Mouse (Mus musculus): ENCODE results near the gene Ptprcap. TPM values are rescaled to one million over a fixed set of nuclear protein-coding genes. Genes with fewer than 3 reads are reported as not detected.

Gene Ptprcap
- polyA plus RNA-seq, 1 experiment, result 169 TPM

DNA sequence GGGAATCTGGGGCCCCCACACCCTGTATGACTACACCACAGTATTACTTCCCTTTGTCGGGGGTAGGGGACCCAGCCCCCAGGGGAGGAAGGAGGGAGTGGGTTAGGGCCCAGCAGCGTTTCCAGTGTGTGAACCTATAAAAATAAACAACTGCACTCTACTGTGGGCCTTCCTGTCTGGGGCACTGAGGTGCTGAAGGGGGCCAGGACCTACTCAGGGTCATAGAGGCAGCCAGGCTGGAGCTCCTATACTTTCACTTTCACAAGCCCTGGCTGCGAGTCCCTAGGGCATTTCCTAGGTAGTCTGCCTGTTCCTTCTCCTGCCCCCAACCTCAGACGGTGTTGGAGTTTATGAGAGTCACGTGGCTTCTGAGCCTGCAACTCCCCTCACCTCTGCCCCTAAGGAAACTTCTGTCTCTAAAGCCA is 39.6 kb upstream of the Ptprcap start:
- TF ChIP-seq CTCF (IDR thresholded peaks at IDR 0.05; ENCODE audit: extremely low read depth, insufficient read length, insufficient replicate concordance, low read depth, low read length) (no peak), POLR2A (IDR thresholded peaks at IDR 0.05; ENCODE audit: low read depth, low read length) (no peak)
- Histone ChIP-seq H3K4me1 (ENCODE audit: control insufficient read depth, insufficient read depth, insufficient read length, low read length) (peaks cover 36% of the 10 kb centered on the region), H3K4me3 (ENCODE audit: low read depth, low read length) (0 out of 2 replicates have a peak overlapping the region, but pooled peaks have one; percentile 4), H3K27ac (ENCODE audit: insufficient read depth, low read depth, low read length) (peak overlapping the region; percentile 99), H3K36me3 (ENCODE audit: control insufficient read depth, insufficient read depth, low read length) (peaks cover 47% of the 10 kb centered on the region), H3K27me3 (ENCODE audit: control insufficient read depth, insufficient read depth, low read length) (no peaks in the 10 kb centered on the region)
- 8% methylated on average over 5 of the region's 5 CpGs for WGBS

- Histone ChIP-seq H3K4me1 (ENCODE audit: control insufficient read depth, insufficient read depth, insufficient read length, low read length) (peaks cover 36% of the 10 kb centered on the region), H3K27ac (ENCODE audit: insufficient read depth, low read depth, low read length) (peak overlapping the region; percentile 99), H3K4me3 (ENCODE audit: low read depth, low read length) (no peak overlapping the region), H3K36me3 (ENCODE audit: control insufficient read depth, insufficient read depth, low read length) (peaks cover 45% of the 10 kb centered on the region), H3K27me3 (ENCODE audit: control insufficient read depth, insufficient read depth, low read length) (no peaks in the 10 kb centered on the region)
- TF ChIP-seq CTCF (IDR thresholded peaks at IDR 0.05; ENCODE audit: extremely low read depth, insufficient read length, insufficient replicate concordance, low read depth, low read length) (no peak), POLR2A (IDR thresholded peaks at IDR 0.05; ENCODE audit: low read depth, low read length) (no peak)
- WGBS, result 47% methylated on average over 10 of the region's 10 CpGs
Measured at GRCm38 (mm10) chr19:4114551-4114950, 38.9 kb upstream of the Ptprcap start.

DNA sequence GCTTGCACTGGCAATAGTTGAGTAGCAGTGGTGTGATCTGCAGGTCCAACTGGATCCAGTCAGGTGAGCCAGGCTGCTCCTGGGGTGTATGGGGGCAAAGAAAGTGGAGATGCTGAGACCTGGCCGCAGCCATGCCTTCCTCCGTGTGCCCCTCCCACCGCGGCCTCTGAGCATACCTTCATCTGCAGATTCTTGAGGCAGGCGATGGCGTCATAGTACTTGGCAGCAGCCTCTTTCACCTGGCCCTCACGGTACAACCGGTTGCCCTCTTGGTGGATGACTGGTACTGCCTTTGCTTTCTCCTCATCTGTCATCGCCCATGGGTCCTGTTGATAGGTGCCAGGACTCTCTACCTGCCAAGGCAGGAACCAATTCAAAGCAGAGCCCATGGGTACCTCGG is 38.3 kb upstream of the Ptprcap start:
- Histone ChIP-seq H3K4me3 (ENCODE audit: low read depth, low read length) (no peak overlapping the region), H3K27ac (ENCODE audit: insufficient read depth, low read depth, low read length) (peak overlapping the region; percentile 99), H3K27me3 (ENCODE audit: control insufficient read depth, insufficient read depth, low read length) (no peaks in the 10 kb centered on the region), H3K36me3 (ENCODE audit: control insufficient read depth, insufficient read depth, low read length) (peaks cover 45% of the 10 kb centered on the region), H3K4me1 (ENCODE audit: control insufficient read depth, insufficient read depth, insufficient read length, low read length) (peaks cover 38% of the 10 kb centered on the region)
- 91% methylated on average over 10 of the region's 10 CpGs for WGBS
- TF ChIP-seq CTCF (IDR thresholded peaks at IDR 0.05; ENCODE audit: extremely low read depth, insufficient read length, insufficient replicate concordance, low read depth, low read length) (no peak), POLR2A (IDR thresholded peaks at IDR 0.05; ENCODE audit: low read depth, low read length) (no peak)

DNA sequence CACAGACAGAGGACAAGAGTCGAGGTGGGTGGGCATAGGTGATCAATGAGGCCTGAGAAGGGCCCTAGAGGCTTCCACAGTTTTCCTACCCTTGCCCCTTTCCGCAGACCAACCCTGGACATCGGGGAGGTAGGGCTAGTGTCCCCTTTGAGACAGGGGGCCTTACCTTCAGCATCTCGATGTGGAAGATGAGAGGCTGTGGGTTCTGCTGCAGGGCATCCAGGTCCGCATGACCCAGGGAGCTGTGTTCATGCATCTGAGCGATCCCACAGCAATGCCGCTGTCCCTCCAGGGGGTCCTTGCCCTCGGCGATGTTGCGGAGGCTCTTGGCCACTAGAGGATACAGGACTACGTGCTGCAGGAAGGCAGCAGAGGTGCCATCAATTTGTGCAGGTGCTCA is 37.6 kb upstream of the Ptprcap start:
- peaks cover 42% of the 10 kb centered on the region for H3K4me1 ChIP-seq (ENCODE audit: control insufficient read depth, insufficient read depth, insufficient read length, low read length)
- H3K36me3 ChIP-seq (ENCODE audit: control insufficient read depth, insufficient read depth, low read length), result peaks cover 45% of the 10 kb centered on the region
- no peak overlapping the region for H3K27ac ChIP-seq (ENCODE audit: insufficient read depth, low read depth, low read length)
- no peaks in the 10 kb centered on the region for H3K27me3 ChIP-seq (ENCODE audit: control insufficient read depth, insufficient read depth, low read length)
- WGBS, result 93% methylated on average over 11 of the region's 11 CpGs
- H3K4me3 ChIP-seq (ENCODE audit: low read depth, low read length), result no peak overlapping the region
- no peak for TF ChIP-seq CTCF (IDR thresholded peaks at IDR 0.05; ENCODE audit: extremely low read depth, insufficient read length, insufficient replicate concordance, low read depth, low read length)
- no peak for TF ChIP-seq POLR2A (IDR thresholded peaks at IDR 0.05; ENCODE audit: low read depth, low read length)

DNA sequence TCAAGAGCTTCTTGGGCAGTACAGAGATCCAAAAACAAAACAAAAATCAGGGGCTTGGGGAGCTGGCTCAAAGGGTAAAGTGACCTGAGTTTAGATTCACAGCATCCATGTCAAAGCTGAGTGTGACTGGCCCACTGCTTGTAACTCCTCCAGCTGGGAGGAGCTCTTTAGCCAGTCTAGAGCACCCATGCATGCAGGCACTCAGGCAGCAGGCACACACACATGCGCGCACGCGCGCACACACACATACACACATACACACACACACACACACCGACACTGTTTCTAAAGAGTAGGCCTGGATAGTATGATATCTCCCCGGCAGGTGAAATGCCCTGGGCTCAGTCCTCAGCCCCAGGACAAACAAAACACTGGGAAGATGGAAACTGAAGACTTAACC is 36.4 kb upstream of the Ptprcap start:
- Histone ChIP-seq H3K27me3 (ENCODE audit: control insufficient read depth, insufficient read depth, low read length) (no peaks in the 10 kb centered on the region), H3K36me3 (ENCODE audit: control insufficient read depth, insufficient read depth, low read length) (peaks cover 34% of the 10 kb centered on the region), H3K4me3 (ENCODE audit: low read depth, low read length) (no peak overlapping the region), H3K4me1 (ENCODE audit: control insufficient read depth, insufficient read depth, insufficient read length, low read length) (peaks cover 44% of the 10 kb centered on the region), H3K27ac (ENCODE audit: insufficient read depth, low read depth, low read length) (no peak overlapping the region)
- 98% methylated on average over 7 of the region's 7 CpGs for WGBS
- TF ChIP-seq POLR2A (IDR thresholded peaks at IDR 0.05; ENCODE audit: low read depth, low read length), result no peak
- TF ChIP-seq CTCF (IDR thresholded peaks at IDR 0.05; ENCODE audit: extremely low read depth, insufficient read length, insufficient replicate concordance, low read depth, low read length), result no peak

- Histone ChIP-seq H3K4me1 (ENCODE audit: control insufficient read depth, insufficient read depth, insufficient read length, low read length) (peaks cover 31% of the 10 kb centered on the region), H3K27me3 (ENCODE audit: control insufficient read depth, insufficient read depth, low read length) (no peaks in the 10 kb centered on the region), H3K4me3 (ENCODE audit: low read depth, low read length) (no peak overlapping the region), H3K36me3 (ENCODE audit: control insufficient read depth, insufficient read depth, low read length) (peaks cover 27% of the 10 kb centered on the region), H3K27ac (ENCODE audit: insufficient read depth, low read depth, low read length) (no peak overlapping the region)
- 94% methylated on average over 2 of the region's 2 CpGs for WGBS
- TF ChIP-seq CTCF (IDR thresholded peaks at IDR 0.05; ENCODE audit: extremely low read depth, insufficient read length, insufficient replicate concordance, low read depth, low read length) (no peak), POLR2A (IDR thresholded peaks at IDR 0.05; ENCODE audit: low read depth, low read length) (no peak)
Measured at GRCm38 (mm10) chr19:4118350-4118749, 35.1 kb upstream of the Ptprcap start.

- Histone ChIP-seq H3K36me3 (ENCODE audit: control insufficient read depth, insufficient read depth, low read length) (peaks cover 23% of the 10 kb centered on the region), H3K4me3 (ENCODE audit: low read depth, low read length) (no peak overlapping the region), H3K27ac (ENCODE audit: insufficient read depth, low read depth, low read length) (peak overlapping the region; percentile 46), H3K4me1 (ENCODE audit: control insufficient read depth, insufficient read depth, insufficient read length, low read length) (peaks cover 17% of the 10 kb centered on the region; the same call in 1 of the 2 replicates), H3K27me3 (ENCODE audit: control insufficient read depth, insufficient read depth, low read length) (no peaks in the 10 kb centered on the region)
- 66% methylated on average over 6 of the region's 6 CpGs for WGBS
- TF ChIP-seq CTCF (IDR thresholded peaks at IDR 0.05; ENCODE audit: extremely low read depth, insufficient read length, insufficient replicate concordance, low read depth, low read length) (no peak), POLR2A (IDR thresholded peaks at IDR 0.05; ENCODE audit: low read depth, low read length) (no peak)
Measured at GRCm38 (mm10) chr19:4119716-4120487, 33.5 kb upstream of the Ptprcap start.

Measured in small intestine, adult 2 months (tissue).